Mouse (Mus musculus): ENCODE data around the gene Rb1. TPM values are rescaled to one million over a fixed set of nuclear protein-coding genes. Genes with fewer than 3 reads are reported as not detected.

Gene Rb1
- total RNA-seq, 2 experiments from 2014 or later = 15.5 to 17.8 TPM

DNA sequence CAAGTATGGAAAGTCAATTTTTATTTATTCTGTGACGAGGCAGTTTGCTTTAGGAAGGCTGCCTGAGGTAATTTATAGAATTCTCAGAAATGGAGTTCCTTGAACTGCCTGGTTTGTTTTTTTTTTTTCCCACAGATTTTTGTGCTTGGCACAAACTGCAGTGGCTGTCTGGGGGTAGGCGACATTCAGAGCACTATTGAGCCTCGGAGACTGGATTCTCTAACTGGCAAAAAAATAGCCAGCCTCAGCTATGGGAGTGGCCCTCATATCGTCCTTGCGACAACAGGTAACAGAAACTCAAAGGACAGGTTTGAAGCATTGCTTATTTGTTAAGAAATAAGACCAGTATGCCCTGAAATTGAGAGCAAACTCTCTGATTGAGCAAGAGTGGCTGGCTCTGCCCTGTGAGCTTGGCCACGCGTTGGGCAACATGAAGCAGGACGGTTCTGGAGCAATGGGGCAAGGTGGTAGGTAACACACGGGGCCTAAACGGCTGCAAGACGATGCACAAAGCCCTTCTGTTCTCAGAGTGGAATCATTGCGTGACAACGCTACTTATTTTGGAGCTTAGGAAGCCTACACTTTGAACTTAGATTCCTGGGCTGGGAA is 163.3 kb downstream of the Rb1 start:
- DNase-seq (ENCODE audit: low spot score) = no peak

- no peak for DNase-seq (ENCODE audit: low spot score)
Measured at GRCm38 (mm10) chr14:73161303-73161702, 164.3 kb downstream of the Rb1 start.

- DNase-seq (ENCODE audit: low spot score) = no peak
Measured at GRCm38 (mm10) chr14:73148125-73148524, 177.5 kb downstream of the Rb1 start.

GRCm38 (mm10) chr14:73146721-73147120 is 178.9 kb downstream of the Rb1 start:
- no peak for DNase-seq (ENCODE audit: low spot score)

GRCm38 (mm10) chr14:73145531-73145930 is 180.1 kb downstream of the Rb1 start:
- DNase-seq (ENCODE audit: low spot score) = no peak

GRCm38 (mm10) chr14:73143710-73144420 is 181.8 kb downstream of the Rb1 start:
- no peak for DNase-seq (ENCODE audit: low spot score)

GRCm38 (mm10) chr14:73142896-73143709 is 182.5 kb downstream of the Rb1 start:
- peak; percentile 71 for DNase-seq (ENCODE audit: low spot score)

DNA sequence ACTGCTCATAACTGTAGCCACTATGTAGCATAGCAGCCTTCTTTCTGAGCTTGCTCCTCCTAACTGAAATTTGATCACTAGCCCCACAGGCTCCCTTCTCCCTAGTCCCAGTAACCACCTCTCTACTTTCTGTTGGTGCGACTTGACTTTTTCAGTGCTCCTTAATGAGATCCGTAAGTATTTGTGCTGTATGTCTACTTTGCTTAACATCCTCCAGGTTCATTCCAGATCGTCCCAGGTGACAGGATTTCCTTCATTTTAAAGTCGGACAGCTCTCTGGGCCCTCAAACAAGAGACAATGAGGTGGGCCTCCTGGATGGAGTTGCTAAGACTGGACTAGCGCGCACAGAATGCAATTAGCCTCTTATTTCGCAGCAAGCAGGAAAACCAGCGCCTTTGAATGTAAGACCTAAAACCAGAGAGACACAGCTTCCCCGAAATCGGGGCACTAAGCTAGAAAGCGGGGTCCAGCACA is 183.2 kb downstream of the Rb1 start:
- peak; percentile 18 for DNase-seq (ENCODE audit: low spot score)

DNA sequence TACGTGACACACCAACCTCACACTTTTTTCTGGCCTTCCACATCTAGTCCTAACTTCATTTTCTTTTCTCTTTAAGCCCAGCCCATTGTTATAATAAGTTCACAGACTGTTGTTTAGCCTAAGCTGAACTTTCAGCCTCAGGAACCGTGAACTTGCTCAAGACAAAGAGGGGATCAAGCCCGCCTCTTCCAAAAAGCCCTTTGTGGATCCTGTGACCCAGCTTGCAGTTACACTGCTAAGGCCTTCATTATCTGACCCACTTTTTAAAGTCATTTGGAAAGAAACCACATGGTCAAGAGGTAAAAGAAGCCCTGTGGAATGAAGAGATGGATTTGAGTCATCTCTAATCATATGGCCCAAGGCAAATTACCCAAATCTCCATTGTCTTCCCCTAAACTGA is 183.8 kb downstream of the Rb1 start:
- no peak for DNase-seq (ENCODE audit: low spot score)

DNA sequence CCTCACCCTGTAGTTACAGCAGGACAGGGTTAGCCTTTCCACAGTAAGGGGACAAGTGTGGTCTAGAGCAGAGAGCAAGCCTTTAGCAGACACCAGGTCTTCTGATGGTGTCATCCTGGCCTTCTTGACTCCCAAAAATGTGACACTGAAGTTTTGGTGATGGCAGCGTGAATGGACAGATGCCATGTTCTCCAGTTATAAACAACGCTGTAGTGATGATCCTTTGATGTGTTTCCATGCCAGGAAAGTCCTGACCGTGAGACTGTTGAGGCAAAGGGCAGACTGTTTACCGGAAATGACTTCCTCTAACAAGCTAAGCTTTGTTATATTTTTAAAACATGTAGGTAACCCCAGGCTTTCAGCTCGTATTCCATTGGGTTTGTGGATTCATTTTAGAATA is 185.8 kb downstream of the Rb1 start:
- no peak for DNase-seq (ENCODE audit: low spot score)

GRCm38 (mm10) chr14:73138483-73138882 is 187.1 kb downstream of the Rb1 start:
- DNase-seq (ENCODE audit: low spot score) = no peak

DNA sequence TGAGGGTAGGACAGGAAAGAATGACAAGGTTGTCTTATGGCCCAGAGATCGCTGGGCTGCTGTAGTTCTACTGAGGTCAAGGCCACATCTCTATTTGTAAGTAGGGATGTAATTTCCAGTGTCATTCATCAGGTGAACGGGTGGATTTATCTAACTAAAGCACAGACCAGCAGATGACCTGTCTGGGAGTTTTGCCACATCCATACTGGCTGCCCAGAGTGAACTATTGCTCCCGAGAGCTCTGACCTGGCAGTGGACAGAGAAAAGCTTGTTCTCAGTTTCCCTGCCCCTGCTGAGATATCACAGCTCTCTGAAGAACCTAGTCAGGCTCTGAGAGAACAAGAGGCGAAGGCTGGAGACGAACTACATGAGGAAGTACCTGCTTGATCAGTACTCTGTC is 188.4 kb downstream of the Rb1 start:
- no peak for DNase-seq (ENCODE audit: low spot score)

Small RNA genes lying within 50 kb of the gene (microRNA-seq; reads per million reads assigned to microRNA genes)
- gene Mir687 = not detected

Other genes with a start within 250 kb of the Rb1 start
- 10 to 100 TPM; 13.6 to 14.8 TPM for gene Rcbtb2, start 202.8 kb downstream of the Rb1 start, total RNA-seq (2021)
- gene Lpar6, start 87.9 kb downstream of the Rb1 start, total RNA-seq (2021) = under 1 TPM; 0.39 to 0.97 TPM
- 100 to 1,000 TPM; 281 to 288 TPM for gene Itm2b, start 59.5 kb upstream of the Rb1 start, total RNA-seq (2021)
- 10 to 100 TPM; 11.9 to 13.4 TPM for gene Med4, start 184.2 kb upstream of the Rb1 start, total RNA-seq (2021)
- gene Sucla2, start 199.5 kb upstream of the Rb1 start, total RNA-seq (2021) = 100 to 1,000 TPM; 397 to 420 TPM
- 1 to 10 TPM; 4.4 to 5.3 TPM for gene Nudt15, start 222.4 kb upstream of the Rb1 start, total RNA-seq (2021)

All from gastrocnemius, adult 18-20 months (tissue).